Mouse (Mus musculus) lung, embryonic 16.5 days (tissue): ENCODE results near the gene Krtap26-1. TPM values are rescaled to one million over a fixed set of nuclear protein-coding genes. Genes with fewer than 3 reads are reported as not detected.

Source experiments
- ATAC-seq: fragments of 200-750 bp; cut with Nextera tagmentation; 2 replicates; pipeline ENCODE4 v1.8.0; 2017; ENCODE audit warnings: low read depth, mild to moderate bottlenecking, moderate library complexity
- H3K27ac ChIP-seq: fragments of 300-500 bp; sonication (generic); 2 replicates; pipeline ENCODE4 v1.5.1; 2014; ENCODE audit warnings: mild to moderate bottlenecking, control low read depth, low read length
- H3K27me3 ChIP-seq: fragments of 300-500 bp; sonication (generic); 2 replicates; pipeline ENCODE4 v1.6.1; 2014; ENCODE audit warnings: low read depth, low read length, mixed read lengths; ENCODE audit not compliant: control insufficient read depth, insufficient read depth
- H3K36me3 ChIP-seq: fragments of 300-500 bp; sonication (generic); 2 replicates; pipeline ENCODE4 v1.6.1; 2014; ENCODE audit warnings: low read length; ENCODE audit not compliant: control insufficient read depth, insufficient read depth
- H3K4me1 ChIP-seq: fragments of 300-500 bp; sonication (generic); replicated peaks from 2 replicates; pipeline ENCODE4 v1.6.1; 2014; ENCODE audit warnings: low read length, mixed read lengths; ENCODE audit not compliant: control insufficient read depth, insufficient read depth
- H3K4me2 ChIP-seq: fragments of 300-500 bp; sonication (generic); 2 replicates; pipeline ENCODE4 v1.6.1; 2014; ENCODE audit warnings: low read depth, low read length, control low read depth
- H3K4me3 ChIP-seq: fragments of 300-500 bp; sonication (generic); 2 replicates; pipeline ENCODE4 v1.5.1; 2014; ENCODE audit warnings: mild to moderate bottlenecking, low read length, control low read depth
- H3K9ac ChIP-seq: fragments of 300-500 bp; sonication (generic); 2 replicates; pipeline ENCODE4 v1.6.1; 2014; ENCODE audit warnings: low read length, control low read depth
- H3K9me3 ChIP-seq: fragments of 300-500 bp; sonication (generic); 2 replicates; pipeline ENCODE4 v1.6.1; 2016; ENCODE audit warnings: low read length; ENCODE audit not compliant: control insufficient read depth
- WGBS: fragments of 180-500 bp; shearing (Covaris S2); extraction: QIAGEN DNeasy Blood & Tissue Kit; methylation state at CpG from one replicate; pipeline ENCODE4 v1.1.7; 2014; 5-methylcytosine and 5-hydroxymethylcytosine counted together
- polyA plus RNA-seq: library from polyadenylated mRNA; unstranded; fragments of >200 nt; fragmentation: Nextera tagmentation; extraction: Ambion mirVana; gene quantifications from 2 replicates; pipeline ENCODE4 v1.2.1, GENCODE M21; 2015

The Krtap26-1 gene
- polyA plus RNA-seq, result not detected in 2 replicates

GRCm38 (mm10) chr16:88647358-88647846 lies at the start of gene Krtap26-1:
Gene Krtap26-1 (minus strand): TSS chr16:88647796.
- Histone ChIP-seq H3K9ac (no peak within 1 kb of the TSS), H3K4me1 (no peaks in the 10 kb centered on the region), H3K27ac (no peak within 1 kb of the TSS), H3K36me3 (no peaks in the 10 kb centered on the region), H3K27me3 (no peaks in the 10 kb centered on the region), H3K4me3 (no peak within 1 kb of the TSS), H3K4me2 (no peak within 1 kb of the TSS), H3K9me3 (no peaks in the 10 kb centered on the region)
- WGBS, result 85% methylated on average over 10 of the region's 10 CpGs
- ATAC-seq, result no peak

GRCm38 (mm10) chr16:88696256-88696655 lies 48.7 kb upstream of the Krtap26-1 start:
- Histone ChIP-seq H3K27me3 (no peaks in the 10 kb centered on the region), H3K4me3 (no peak overlapping the region), H3K27ac (no peak overlapping the region), H3K9me3 (no peaks in the 10 kb centered on the region), H3K4me2 (no peak overlapping the region), H3K4me1 (no peaks in the 10 kb centered on the region), H3K36me3 (no peaks in the 10 kb centered on the region), H3K9ac (no peak overlapping the region)
- WGBS, result 85% methylated on average over 4 of the region's 4 CpGs
- ATAC-seq, result no peak

- no peak overlapping the region for H3K4me3 ChIP-seq
- ATAC-seq, result no peak
- no peak overlapping the region for H3K27ac ChIP-seq
- no peak overlapping the region for H3K4me2 ChIP-seq
- H3K9ac ChIP-seq, result no peak overlapping the region
- 68% methylated on average over 2 of the region's 2 CpGs for WGBS
- no peaks in the 10 kb centered on the region for H3K4me1 ChIP-seq
- no peaks in the 10 kb centered on the region for H3K36me3 ChIP-seq
- no peaks in the 10 kb centered on the region for H3K9me3 ChIP-seq
- no peaks in the 10 kb centered on the region for H3K27me3 ChIP-seq
These were observed 33.7 kb upstream of the Krtap26-1 start for GRCm38 (mm10) chr16:88681282-88681681.

- H3K4me2 ChIP-seq, result no peak overlapping the region
- H3K27me3 ChIP-seq, result no peaks in the 10 kb centered on the region
- no peaks in the 10 kb centered on the region for H3K4me1 ChIP-seq
- H3K9me3 ChIP-seq, result no peaks in the 10 kb centered on the region
- ATAC-seq, result no peak
- H3K36me3 ChIP-seq, result no peaks in the 10 kb centered on the region
- H3K4me3 ChIP-seq, result no peak overlapping the region
- H3K9ac ChIP-seq, result no peak overlapping the region
- WGBS, result 84% methylated on average over 6 of the region's 6 CpGs
- no peak overlapping the region for H3K27ac ChIP-seq
These were observed 31.5 kb upstream of the Krtap26-1 start for GRCm38 (mm10) chr16:88679099-88679498.

- H3K9me3 ChIP-seq, result no peaks in the 10 kb centered on the region
- WGBS, result 87% methylated on average over 4 of the region's 4 CpGs
- ATAC-seq, result no peak
These were observed 24.0 kb upstream of the Krtap26-1 start, which contains the start of gene Krtap27-1 for GRCm38 (mm10) chr16:88671571-88671970. Gene Krtap27-1 (minus strand): TSS chr16:88671671.

GRCm38 (mm10) chr16:88657426-88657825 lies 9.8 kb upstream of the Krtap26-1 start:
- Histone ChIP-seq H3K27ac (no peak overlapping the region), H3K36me3 (no peaks in the 10 kb centered on the region), H3K4me3 (no peak overlapping the region), H3K4me2 (no peak overlapping the region), H3K9ac (no peak overlapping the region), H3K9me3 (no peaks in the 10 kb centered on the region), H3K27me3 (no peaks in the 10 kb centered on the region), H3K4me1 (no peaks in the 10 kb centered on the region)
- no peak for ATAC-seq
- WGBS, result 40% methylated on average over 1 of the region's 1 CpGs

More at GRCm38 (mm10) chr16:88671571-88671970, 24.0 kb upstream of the Krtap26-1 start, which contains the start of gene Krtap27-1:
- no peaks in the 10 kb centered on the region for H3K36me3 ChIP-seq
- H3K4me2 ChIP-seq, result no peak within 1 kb of the TSS
- H3K9ac ChIP-seq, result no peak within 1 kb of the TSS
- H3K4me1 ChIP-seq, result no peaks in the 10 kb centered on the region
- no peak within 1 kb of the TSS for H3K4me3 ChIP-seq
- no peak within 1 kb of the TSS for H3K27ac ChIP-seq
- H3K27me3 ChIP-seq, result no peaks in the 10 kb centered on the region

GRCm38 (mm10) chr16:88651952-88652351 lies 4.4 kb upstream of the Krtap26-1 start:
- 49% methylated on average over 2 of the region's 2 CpGs for WGBS
- no peaks in the 10 kb centered on the region for H3K27me3 ChIP-seq
- no peak overlapping the region for H3K9ac ChIP-seq
- no peaks in the 10 kb centered on the region for H3K4me1 ChIP-seq
- ATAC-seq, result no peak
- no peaks in the 10 kb centered on the region for H3K36me3 ChIP-seq
- H3K27ac ChIP-seq, result no peak overlapping the region
- H3K9me3 ChIP-seq, result no peaks in the 10 kb centered on the region
- H3K4me2 ChIP-seq, result no peak overlapping the region
- no peak overlapping the region for H3K4me3 ChIP-seq

GRCm38 (mm10) chr16:88651082-88651481 lies 3.5 kb upstream of the Krtap26-1 start:
- WGBS, result 53% methylated on average over 1 of the region's 1 CpGs
- ATAC-seq, result no peak

GRCm38 (mm10) chr16:88646366-88647111 lies 1.1 kb downstream of the Krtap26-1 start:
- Histone ChIP-seq H3K9ac (no peak overlapping the region), H3K27me3 (no peaks in the 10 kb centered on the region), H3K4me2 (no peak overlapping the region), H3K4me3 (no peak overlapping the region), H3K4me1 (no peaks in the 10 kb centered on the region), H3K36me3 (no peaks in the 10 kb centered on the region), H3K9me3 (no peaks in the 10 kb centered on the region), H3K27ac (no peak overlapping the region)
- ATAC-seq, result no peak
- 70% methylated on average over 8 of the region's 8 CpGs for WGBS

More at GRCm38 (mm10) chr16:88651082-88651481, 3.5 kb upstream of the Krtap26-1 start:
- H3K36me3 ChIP-seq, result no peaks in the 10 kb centered on the region
- no peaks in the 10 kb centered on the region for H3K27me3 ChIP-seq
- H3K4me3 ChIP-seq, result no peak overlapping the region
- H3K27ac ChIP-seq, result no peak overlapping the region
- H3K4me2 ChIP-seq, result no peak overlapping the region
- no peaks in the 10 kb centered on the region for H3K4me1 ChIP-seq
- no peak overlapping the region for H3K9ac ChIP-seq
- H3K9me3 ChIP-seq, result no peaks in the 10 kb centered on the region
